Mouse (Mus musculus): ENCODE results near the gene Csf3r. TPM values are rescaled to one million over a fixed set of nuclear protein-coding genes. Genes with fewer than 3 reads are reported as not detected.

The Csf3r gene
- polyA plus RNA-seq, 1 experiment = 40.2 TPM

- 77% methylated on average over 15 of the region's 15 CpGs for WGBS
- TF ChIP-seq POLR2A (IDR thresholded peaks at IDR 0.05; ENCODE audit: low read depth, low read length) (no peak), CTCF (IDR thresholded peaks at IDR 0.05; ENCODE audit: extremely low read depth, insufficient read depth, insufficient read length, insufficient replicate concordance) (no peak)
- no peaks in the 10 kb centered on the region for H3K36me3 ChIP-seq (ENCODE audit: control insufficient read depth, insufficient read depth, low read length)
- no peaks in the 10 kb centered on the region for H3K27me3 ChIP-seq (ENCODE audit: control insufficient read depth, insufficient read depth, low read length)
- DNase-seq (ENCODE audit: low read depth in 1 of 2, low spot score in 2 of 2) = no peak
- H3K4me1 ChIP-seq (ENCODE audit: control insufficient read depth, insufficient read depth, insufficient read length) = no peaks in the 10 kb centered on the region
- H3K4me3 ChIP-seq (ENCODE audit: extremely low read depth, insufficient read depth, insufficient read length) = no peak overlapping the region
- no peak overlapping the region for H3K27ac ChIP-seq (ENCODE audit: insufficient read depth, low read length)
Measured at GRCm38 (mm10) chr4:126067401-126068077, 43.2 kb downstream of the Csf3r start.

GRCm38 (mm10) chr4:126068842-126069241, 44.5 kb downstream of the Csf3r start:
- Histone ChIP-seq H3K36me3 (ENCODE audit: control insufficient read depth, insufficient read depth, low read length) (no peaks in the 10 kb centered on the region), H3K27me3 (ENCODE audit: control insufficient read depth, insufficient read depth, low read length) (no peaks in the 10 kb centered on the region), H3K4me3 (ENCODE audit: extremely low read depth, insufficient read depth, insufficient read length) (no peak overlapping the region), H3K4me1 (ENCODE audit: control insufficient read depth, insufficient read depth, insufficient read length) (no peaks in the 10 kb centered on the region), H3K27ac (ENCODE audit: insufficient read depth, low read length) (no peak overlapping the region)
- TF ChIP-seq POLR2A (IDR thresholded peaks at IDR 0.05; ENCODE audit: low read depth, low read length) = no peak
- DNase-seq (ENCODE audit: low read depth in 1 of 2, low spot score in 2 of 2) = no peak
- WGBS = 78% methylated on average over 6 of the region's 6 CpGs

- WGBS = 91% methylated on average over 6 of the region's 6 CpGs
- DNase-seq (ENCODE audit: low read depth in 1 of 2, low spot score in 2 of 2) = no peak
- no peak overlapping the region for H3K27ac ChIP-seq (ENCODE audit: insufficient read depth, low read length)
- no peaks in the 10 kb centered on the region for H3K4me1 ChIP-seq (ENCODE audit: control insufficient read depth, insufficient read depth, insufficient read length)
- H3K27me3 ChIP-seq (ENCODE audit: control insufficient read depth, insufficient read depth, low read length) = no peaks in the 10 kb centered on the region
- H3K4me3 ChIP-seq (ENCODE audit: extremely low read depth, insufficient read depth, insufficient read length) = no peak overlapping the region
- TF ChIP-seq POLR2A (IDR thresholded peaks at IDR 0.05; ENCODE audit: low read depth, low read length) (no peak), CTCF (IDR thresholded peaks at IDR 0.05; ENCODE audit: extremely low read depth, insufficient read depth, insufficient read length, insufficient replicate concordance) (no peak)
- no peaks in the 10 kb centered on the region for H3K36me3 ChIP-seq (ENCODE audit: control insufficient read depth, insufficient read depth, low read length)
Measured at GRCm38 (mm10) chr4:126077833-126078232, 53.5 kb downstream of the Csf3r start.

- TF ChIP-seq POLR2A (IDR thresholded peaks at IDR 0.05; ENCODE audit: low read depth, low read length) (no peak), CTCF (IDR thresholded peaks at IDR 0.05; ENCODE audit: extremely low read depth, insufficient read depth, insufficient read length, insufficient replicate concordance) (no peak)
- Histone ChIP-seq H3K27ac (ENCODE audit: insufficient read depth, low read length) (no peak overlapping the region), H3K4me3 (ENCODE audit: extremely low read depth, insufficient read depth, insufficient read length) (no peak overlapping the region), H3K36me3 (ENCODE audit: control insufficient read depth, insufficient read depth, low read length) (no peaks in the 10 kb centered on the region), H3K27me3 (ENCODE audit: control insufficient read depth, insufficient read depth, low read length) (no peaks in the 10 kb centered on the region), H3K4me1 (ENCODE audit: control insufficient read depth, insufficient read depth, insufficient read length) (no peaks in the 10 kb centered on the region)
- WGBS = 82% methylated on average over 4 of the region's 4 CpGs
- DNase-seq (ENCODE audit: low read depth in 1 of 2, low spot score in 2 of 2) = no peak
Measured at GRCm38 (mm10) chr4:126079266-126079665, 54.9 kb downstream of the Csf3r start.

GRCm38 (mm10) chr4:126081601-126082000, 57.3 kb downstream of the Csf3r start:
- Histone ChIP-seq H3K4me1 (ENCODE audit: control insufficient read depth, insufficient read depth, insufficient read length) (no peaks in the 10 kb centered on the region; the same call in 1 of the 2 replicates), H3K27me3 (ENCODE audit: control insufficient read depth, insufficient read depth, low read length) (no peaks in the 10 kb centered on the region), H3K36me3 (ENCODE audit: control insufficient read depth, insufficient read depth, low read length) (no peaks in the 10 kb centered on the region), H3K4me3 (ENCODE audit: extremely low read depth, insufficient read depth, insufficient read length) (no peak overlapping the region), H3K27ac (ENCODE audit: insufficient read depth, low read length) (no peak overlapping the region)
- no peak for DNase-seq (ENCODE audit: low read depth in 1 of 2, low spot score in 2 of 2)
- TF ChIP-seq CTCF (IDR thresholded peaks at IDR 0.05; ENCODE audit: extremely low read depth, insufficient read depth, insufficient read length, insufficient replicate concordance) (no peak), POLR2A (IDR thresholded peaks at IDR 0.05; ENCODE audit: low read depth, low read length) (no peak)
- WGBS = 88% methylated on average over 1 of the region's 1 CpGs

GRCm38 (mm10) chr4:126083021-126083420, 58.7 kb downstream of the Csf3r start:
- no peak for TF ChIP-seq CTCF (IDR thresholded peaks at IDR 0.05; ENCODE audit: extremely low read depth, insufficient read depth, insufficient read length, insufficient replicate concordance)
- TF ChIP-seq POLR2A (IDR thresholded peaks at IDR 0.05; ENCODE audit: low read depth, low read length) = no peak
- H3K27me3 ChIP-seq (ENCODE audit: control insufficient read depth, insufficient read depth, low read length) = no peaks in the 10 kb centered on the region
- H3K27ac ChIP-seq (ENCODE audit: insufficient read depth, low read length) = no peak overlapping the region
- no peak for DNase-seq (ENCODE audit: low read depth in 1 of 2, low spot score in 2 of 2)
- no peaks in the 10 kb centered on the region; the same call in 1 of the 2 replicates for H3K4me1 ChIP-seq (ENCODE audit: control insufficient read depth, insufficient read depth, insufficient read length)
- 72% methylated on average over 9 of the region's 9 CpGs for WGBS
- no peaks in the 10 kb centered on the region for H3K36me3 ChIP-seq (ENCODE audit: control insufficient read depth, insufficient read depth, low read length)
- no peak overlapping the region for H3K4me3 ChIP-seq (ENCODE audit: extremely low read depth, insufficient read depth, insufficient read length)

- Histone ChIP-seq H3K4me1 (ENCODE audit: control insufficient read depth, insufficient read depth, insufficient read length) (no peaks in the 10 kb centered on the region; the same call in 1 of the 2 replicates), H3K27me3 (ENCODE audit: control insufficient read depth, insufficient read depth, low read length) (no peaks in the 10 kb centered on the region), H3K36me3 (ENCODE audit: control insufficient read depth, insufficient read depth, low read length) (no peaks in the 10 kb centered on the region), H3K4me3 (ENCODE audit: extremely low read depth, insufficient read depth, insufficient read length) (no peak overlapping the region), H3K27ac (ENCODE audit: insufficient read depth, low read length) (no peak overlapping the region)
- no peak for DNase-seq (ENCODE audit: low read depth in 1 of 2, low spot score in 2 of 2)
- 87% methylated on average over 8 of the region's 8 CpGs for WGBS
- no peak for TF ChIP-seq CTCF (IDR thresholded peaks at IDR 0.05; ENCODE audit: extremely low read depth, insufficient read depth, insufficient read length, insufficient replicate concordance)
- TF ChIP-seq POLR2A (IDR thresholded peaks at IDR 0.05; ENCODE audit: low read depth, low read length) = no peak
Measured at GRCm38 (mm10) chr4:126084382-126084781, 60.0 kb downstream of the Csf3r start.

Measured in spleen, adult 2 months (tissue).